Mouse (Mus musculus): Measurements from ENCODE around the gene Fam43b.

Fam43b gene

DNA sequence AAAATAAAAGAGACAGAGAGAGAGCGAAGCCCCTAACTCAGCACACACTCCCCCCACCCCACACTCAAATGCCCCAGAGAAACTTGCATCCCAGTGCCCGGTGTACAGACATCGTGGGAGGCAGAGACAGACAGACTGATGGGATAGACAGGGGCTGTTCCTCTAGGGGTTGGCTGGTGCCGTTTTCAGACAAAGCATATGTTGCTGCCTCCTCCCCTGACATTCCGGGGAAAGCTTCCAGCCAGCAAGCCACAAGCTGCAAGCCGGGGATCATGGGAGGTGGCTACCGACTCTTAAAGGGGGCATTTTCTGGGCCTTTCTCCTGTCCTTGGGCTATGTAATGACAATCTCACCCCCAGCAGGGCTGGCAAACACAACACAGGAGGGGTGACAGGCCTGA is 2.6 kb downstream of the Fam43b start:
- DNase-seq, result no peak

DNA sequence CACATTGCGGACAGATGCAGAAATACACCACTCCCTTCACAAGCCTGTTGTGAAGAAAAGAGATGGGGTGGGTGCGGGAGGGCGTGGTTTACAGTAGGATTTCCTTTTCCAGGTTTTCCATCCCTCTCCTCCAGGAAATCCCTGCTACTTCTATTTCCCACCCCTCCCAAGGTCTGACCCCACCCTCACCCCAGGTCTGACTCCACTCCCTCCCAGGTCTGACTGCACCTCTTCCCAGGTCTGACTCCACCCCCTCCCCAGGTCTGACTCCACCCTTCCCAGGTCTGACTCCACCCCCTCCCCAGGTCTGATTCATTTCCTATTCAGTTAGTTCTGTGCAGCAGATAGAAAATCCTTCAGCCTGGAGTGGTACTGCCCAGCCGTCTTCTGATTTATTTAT is 12.5 kb downstream of the Fam43b start:
- no peak for DNase-seq

DNA sequence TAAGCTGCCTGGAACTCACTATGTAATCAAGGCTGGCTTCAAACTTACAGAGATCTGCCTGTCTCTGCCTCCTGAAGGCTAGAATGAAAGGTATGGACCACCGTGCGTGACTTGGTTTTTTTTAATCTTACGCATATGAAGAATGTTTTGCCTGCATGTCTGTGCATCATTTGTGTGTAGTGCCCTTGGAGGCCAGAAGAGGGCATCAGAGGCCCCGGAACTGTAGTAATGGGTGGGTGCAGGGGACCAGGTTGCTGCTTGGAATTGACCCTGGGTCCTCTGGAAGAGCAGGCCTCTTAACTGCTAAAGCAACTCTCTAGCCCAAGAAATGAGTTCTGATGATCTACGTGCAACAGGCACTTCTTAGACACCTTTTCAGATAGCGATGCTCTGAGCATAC is 13.9 kb downstream of the Fam43b start:
- DNase-seq, result no peak

DNA sequence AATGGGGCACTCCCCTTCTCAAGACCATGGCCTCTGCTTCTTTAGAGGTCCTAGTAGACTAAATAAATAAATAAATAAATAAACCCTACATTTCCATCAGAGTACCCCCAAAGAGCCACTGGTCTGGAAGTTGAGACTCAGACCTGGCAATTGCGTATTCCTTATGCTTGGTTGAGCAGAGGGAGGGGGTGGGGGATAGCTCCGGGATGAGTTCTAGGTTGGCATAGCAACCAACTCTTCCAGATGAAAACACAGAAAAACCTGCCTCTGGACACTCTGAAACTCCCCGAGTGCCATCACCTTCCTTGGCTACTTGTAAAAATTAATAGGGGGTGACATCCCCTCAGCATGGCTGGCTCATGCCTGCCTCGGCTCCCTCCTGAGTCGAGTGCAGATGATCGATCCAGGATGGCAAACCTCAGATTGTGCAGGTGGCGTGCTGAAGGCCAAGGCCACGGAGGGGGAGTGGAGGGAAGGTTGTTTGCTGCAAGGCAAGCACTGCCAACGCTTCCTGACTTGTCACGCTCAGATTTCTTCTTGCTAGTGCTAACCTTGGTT is 16.1 kb downstream of the Fam43b start:
- no peak for DNase-seq

GRCm38 (mm10) chr4:138379091-138379840 is 17.1 kb downstream of the Fam43b start:
- DNase-seq, result peak; percentile 87

DNA sequence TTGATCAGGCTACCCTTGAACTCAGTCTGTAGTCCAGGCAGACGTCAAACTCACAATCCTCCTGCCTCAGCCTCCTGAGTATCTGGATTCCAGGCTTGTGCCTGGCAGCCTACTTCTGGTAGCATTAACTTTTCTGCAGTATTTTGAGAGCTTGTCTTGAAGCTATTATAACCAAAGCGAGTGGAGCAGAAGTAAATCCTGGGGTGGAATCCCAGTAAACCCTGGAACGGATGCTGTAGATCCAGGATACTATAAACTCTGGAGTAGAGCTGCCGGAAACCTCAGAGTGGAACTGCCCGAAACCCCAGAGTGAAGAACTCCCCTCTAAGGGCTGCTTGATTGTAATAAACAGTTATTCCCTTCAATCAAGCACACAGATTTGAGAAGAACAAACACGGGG is 18.8 kb downstream of the Fam43b start:
- peak; percentile 72 for DNase-seq

- DNase-seq, result no peak
Observed at GRCm38 (mm10) chr4:138375117-138375516, 21.2 kb downstream of the Fam43b start.

DNA sequence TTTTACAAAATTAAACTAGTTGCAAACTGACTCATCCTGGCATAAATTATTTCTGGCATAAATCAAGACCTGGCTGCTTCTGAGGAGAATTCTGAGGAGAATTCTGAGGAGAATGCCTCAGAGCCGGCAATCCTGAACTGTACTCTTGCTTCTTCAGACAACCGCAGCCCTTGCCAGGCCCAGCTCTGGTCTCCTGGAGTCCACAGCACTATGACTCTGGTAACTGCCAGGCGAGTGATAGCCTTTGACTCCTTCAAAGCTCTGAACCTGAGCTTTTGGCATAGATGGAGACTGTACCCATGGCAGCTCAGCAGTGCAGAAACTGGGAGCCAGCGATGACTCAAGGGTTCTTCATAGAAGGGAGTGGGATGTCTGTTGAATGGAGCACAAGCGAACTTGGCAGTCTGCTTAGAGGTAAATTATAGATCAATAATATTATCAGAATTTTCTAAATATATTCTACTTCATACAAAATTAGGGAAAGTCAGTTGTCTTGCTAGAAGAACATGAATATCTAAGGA is 25.3 kb downstream of the Fam43b start:
- no peak for DNase-seq

DNA sequence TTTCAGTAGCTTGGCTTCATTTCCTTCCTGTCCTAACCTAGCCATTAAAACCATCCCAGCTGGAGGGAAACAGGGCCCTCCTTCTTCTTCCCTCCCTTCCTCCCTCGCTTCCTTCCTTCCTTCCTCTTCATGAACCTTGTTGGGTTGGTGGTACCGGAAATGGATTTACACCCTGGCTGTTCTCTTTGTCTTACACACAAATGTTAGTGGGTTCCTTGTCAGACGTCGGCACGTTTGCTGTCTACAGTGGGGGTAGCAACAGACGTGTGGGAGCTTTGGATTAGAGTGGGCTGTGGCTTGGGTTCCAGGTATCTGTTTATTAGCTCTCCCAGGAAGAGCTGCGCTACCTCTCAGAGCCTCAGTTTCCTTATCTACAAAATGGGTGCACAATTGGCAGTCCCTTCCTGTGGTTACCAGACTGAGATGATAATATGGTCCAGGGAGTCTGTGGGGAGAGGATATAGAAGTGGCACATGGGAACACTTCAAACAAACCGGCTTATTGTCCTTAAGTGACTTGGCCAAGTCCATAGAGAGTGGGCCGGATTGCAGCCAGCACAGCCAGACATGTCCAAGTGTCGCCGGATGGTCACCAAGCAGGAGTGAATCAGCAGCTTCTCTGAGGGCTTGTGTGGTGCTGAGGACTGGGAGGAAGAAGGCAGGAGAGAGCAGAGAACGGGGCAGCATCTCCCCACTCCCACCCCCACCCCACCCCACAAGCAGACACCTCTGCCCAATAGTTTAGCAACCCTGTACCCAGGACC is 27.6 kb downstream of the Fam43b start:
- peak; percentile 29 for DNase-seq

DNA sequence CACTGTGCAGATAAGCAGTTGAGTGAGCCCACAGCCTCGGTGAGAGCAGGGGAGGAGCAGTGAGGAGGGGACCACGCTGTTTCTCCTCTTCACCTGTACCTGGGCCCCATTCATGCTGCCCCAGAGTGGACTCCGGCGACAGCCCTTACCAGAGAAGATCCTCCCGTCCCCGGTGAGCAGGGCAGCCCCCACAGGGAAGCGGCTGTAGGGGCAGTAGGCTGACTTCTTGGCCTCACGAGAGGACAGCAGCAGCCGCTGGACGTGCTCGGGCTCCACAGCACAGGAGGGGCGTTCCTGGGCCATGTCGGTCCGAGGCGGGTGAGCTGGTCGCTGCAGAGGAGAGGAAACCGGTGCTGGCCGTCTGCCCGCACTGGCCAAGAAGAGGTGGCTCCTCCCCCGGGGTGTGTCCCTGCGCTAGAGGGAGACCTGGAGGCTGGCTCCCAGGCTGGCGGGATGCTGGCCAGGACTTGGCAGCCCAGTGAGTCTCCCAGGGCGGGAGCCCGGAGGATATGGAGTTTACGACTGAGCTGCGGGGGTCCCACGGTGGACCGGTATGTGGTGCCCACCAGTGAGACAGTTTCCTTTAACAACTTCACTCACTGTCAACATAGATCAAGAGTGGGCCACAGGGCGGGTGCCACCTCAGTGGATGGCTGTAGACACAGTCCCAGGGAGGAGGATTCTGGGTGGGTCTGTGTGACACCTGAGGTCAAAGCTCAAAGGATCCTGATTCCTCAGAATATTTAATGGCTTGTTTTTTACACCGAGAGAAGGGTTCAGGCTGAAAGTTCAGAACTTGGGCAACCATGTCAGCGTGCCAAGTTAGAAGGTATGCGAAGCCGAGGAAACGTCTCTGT is 28.5 kb downstream of the Fam43b start, which contains the start of gene Cda:
TSS of gene Cda (minus strand) at position 352 of the 857 bp plus-strand sequence.
- DNase-seq, result peak; percentile 95

- DNase-seq, result peak; percentile 65
Observed at GRCm38 (mm10) chr4:138366561-138366960, 29.8 kb downstream of the Fam43b start.

GRCm38 (mm10) chr4:138363511-138363910 is 32.8 kb downstream of the Fam43b start:
- no peak for DNase-seq

GRCm38 (mm10) chr4:138362883-138363282 is 33.4 kb downstream of the Fam43b start:
- no peak for DNase-seq

- DNase-seq, result no peak
Observed at GRCm38 (mm10) chr4:138361370-138361821, 34.9 kb downstream of the Fam43b start.

GRCm38 (mm10) chr4:138358176-138358575 is 38.2 kb downstream of the Fam43b start:
- no peak for DNase-seq

DNA sequence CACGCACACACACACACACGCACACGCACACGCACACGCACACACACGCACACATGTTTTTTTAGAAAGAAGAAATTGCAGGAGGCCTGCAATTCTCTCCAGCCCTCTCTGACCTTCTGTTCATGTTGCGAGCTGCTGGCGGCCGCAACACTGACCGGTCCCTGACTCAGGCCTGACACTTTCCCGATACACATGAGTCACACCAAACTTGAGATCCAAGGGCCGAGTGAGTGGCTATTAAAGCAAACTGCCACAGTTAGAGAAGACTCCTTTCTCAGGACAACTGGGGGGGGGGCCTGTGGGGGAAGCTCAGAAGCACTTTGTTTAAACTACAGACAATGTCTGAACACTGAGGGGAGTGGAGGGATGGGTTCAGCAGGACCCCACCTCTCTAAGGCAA is 39.8 kb downstream of the Fam43b start:
- no peak for DNase-seq

GRCm38 (mm10) chr4:138356141-138356540 is 40.2 kb downstream of the Fam43b start:
- no peak for DNase-seq

DNA sequence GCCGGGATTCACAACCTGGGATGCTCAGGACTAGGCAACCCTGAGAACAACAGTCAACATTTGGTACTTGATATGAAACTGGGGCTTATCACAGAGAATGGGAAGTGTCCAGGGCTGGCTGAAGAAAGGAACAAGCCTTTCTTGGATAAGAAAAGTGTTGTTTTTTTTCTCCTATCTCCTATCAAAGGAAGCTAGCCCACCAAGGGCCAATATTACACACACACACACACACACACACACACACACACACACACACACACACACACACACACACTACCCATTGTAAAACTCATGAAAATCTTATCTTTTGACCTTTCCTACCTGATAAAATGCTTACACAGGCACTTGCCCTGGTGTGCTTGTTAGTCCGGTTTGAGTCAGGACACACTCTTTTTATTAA is 40.8 kb downstream of the Fam43b start:
- DNase-seq, result no peak

DNA sequence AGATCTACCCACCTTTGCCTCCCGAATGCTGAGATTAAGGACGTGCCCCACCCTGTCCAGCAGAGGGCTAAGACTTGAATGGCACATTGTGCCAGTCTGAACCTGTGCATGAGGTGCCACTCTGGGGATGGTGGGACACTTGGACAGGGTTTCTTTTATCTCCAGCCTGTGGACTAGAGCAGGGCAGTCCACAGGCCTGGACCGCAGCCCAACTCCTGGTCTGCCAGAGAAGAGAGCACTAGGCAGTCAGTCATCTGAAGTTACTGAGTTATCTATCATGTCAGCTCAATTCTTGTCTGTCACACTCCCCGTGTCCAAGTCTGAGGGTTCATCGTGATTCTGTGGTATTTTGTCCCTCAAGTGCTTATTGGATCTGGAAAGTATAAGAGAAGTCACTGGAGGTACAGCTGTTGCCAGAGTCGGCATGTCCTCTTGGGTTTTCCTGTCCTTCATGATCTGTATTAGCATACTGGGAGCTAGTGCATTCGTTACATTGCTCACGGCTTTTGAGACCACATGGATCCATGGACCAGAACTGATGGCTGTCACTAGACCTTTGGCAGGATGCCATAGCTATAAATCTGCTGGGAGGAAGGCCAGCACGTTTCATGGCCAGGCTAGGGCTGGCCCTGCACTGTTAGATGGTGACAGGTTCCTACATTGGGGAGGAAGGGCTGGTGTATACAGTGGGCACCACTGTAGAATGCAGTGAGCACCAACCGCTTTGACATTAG is 42.7 kb downstream of the Fam43b start:
- peak; percentile 74 for DNase-seq

DNA sequence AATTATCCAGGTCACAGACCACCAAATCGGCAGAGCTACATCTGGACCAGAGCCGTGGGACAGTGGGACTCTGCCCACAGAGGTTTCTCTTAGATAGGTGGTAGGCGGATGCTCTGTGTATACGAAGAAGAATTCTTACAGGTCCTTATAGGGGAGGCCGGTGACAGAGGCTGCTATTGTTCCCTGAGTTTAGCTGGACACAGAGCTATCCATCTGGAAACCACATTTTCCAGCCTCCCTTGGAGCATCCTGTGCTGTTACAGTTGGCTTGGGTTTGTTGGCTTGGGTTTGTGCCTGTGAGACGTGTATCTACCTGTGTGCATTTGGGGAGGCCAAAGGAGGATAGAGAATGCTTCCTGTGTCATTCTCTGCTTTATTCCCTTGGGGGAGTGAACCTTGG is 43.6 kb downstream of the Fam43b start:
- no peak for DNase-seq

- no peak for DNase-seq
Observed at GRCm38 (mm10) chr4:138351821-138352220, 44.5 kb downstream of the Fam43b start.

- peak; percentile 58 for DNase-seq
Observed at GRCm38 (mm10) chr4:138348716-138349115, 47.6 kb downstream of the Fam43b start.
